Mouse (Mus musculus) right cerebral cortex, postnatal 25 days (tissue): Measurements from ENCODE around the gene Fgfr2.
"Not testable (repeated sequence)": the region's sequence is repeated elsewhere in the genome, so short reads cannot be mapped to it uniquely, and the experiment has no call there.

ENCODE experiments used
- DNase-seq: peaks from one replicate; pipeline ENCODE4 v3.0.0; 2022

The Fgfr2 gene

DNA sequence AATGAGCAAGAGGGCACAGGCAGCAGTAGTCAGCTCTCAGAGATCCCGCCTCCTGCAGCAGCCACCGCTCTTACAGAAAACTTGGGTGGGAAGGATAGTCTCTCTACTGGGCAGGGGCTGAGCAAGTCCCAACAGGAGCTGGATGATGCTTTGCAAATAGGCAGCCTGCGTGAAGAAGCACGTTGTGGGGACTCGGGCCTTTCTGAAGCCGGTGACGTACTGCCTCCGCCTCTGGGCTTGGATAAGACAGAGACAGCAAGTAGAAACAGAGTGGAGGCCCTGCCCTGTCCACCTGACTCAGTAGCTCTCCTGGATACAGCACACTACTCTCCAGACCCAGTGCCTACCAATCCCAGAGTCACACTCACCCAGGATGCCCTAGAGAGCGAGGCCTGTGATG, 2498.9 kb downstream of the Fgfr2 start:
- DNase-seq: no peak

DNA sequence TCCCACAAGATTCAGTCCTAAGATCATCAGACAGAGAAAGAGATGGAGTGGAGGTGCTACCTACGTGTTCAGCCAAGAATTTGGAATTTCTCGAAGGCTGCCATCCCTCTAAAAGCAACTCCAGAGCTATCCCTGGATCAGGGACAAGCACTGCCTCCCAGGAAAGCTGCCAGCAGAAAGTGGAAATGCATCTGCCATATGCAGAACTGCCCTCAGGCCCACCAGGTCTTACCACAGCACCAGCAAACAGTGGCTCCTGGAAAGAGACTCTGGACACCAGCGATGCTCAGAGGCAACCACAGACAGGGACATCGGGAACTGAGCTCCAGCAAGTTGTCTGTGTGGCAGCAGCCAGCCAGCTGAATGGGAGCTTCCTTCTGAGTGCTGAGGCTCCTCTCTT, 2500.8 kb downstream of the Fgfr2 start:
- DNase-seq: no peak

DNA sequence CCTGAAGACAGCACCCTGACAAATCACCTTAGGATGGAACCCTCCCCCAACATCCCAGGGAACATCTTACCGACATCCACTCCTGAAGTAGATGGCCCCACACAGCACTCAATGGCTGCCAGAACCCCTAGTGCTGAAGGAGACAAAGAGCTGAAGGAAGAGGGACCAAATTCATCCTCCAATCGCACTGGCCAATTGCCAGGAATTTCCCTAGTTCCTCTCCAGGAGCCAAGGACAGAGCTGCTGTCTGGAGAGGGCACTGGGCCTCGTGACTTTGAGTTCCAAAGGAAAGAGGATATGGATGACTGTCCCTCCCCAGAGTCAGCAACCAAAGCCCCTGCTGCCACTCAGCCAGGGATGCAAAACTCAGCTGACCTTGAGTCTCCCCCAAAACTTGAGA, 2501.2 kb downstream of the Fgfr2 start:
- no peak for DNase-seq

DNA sequence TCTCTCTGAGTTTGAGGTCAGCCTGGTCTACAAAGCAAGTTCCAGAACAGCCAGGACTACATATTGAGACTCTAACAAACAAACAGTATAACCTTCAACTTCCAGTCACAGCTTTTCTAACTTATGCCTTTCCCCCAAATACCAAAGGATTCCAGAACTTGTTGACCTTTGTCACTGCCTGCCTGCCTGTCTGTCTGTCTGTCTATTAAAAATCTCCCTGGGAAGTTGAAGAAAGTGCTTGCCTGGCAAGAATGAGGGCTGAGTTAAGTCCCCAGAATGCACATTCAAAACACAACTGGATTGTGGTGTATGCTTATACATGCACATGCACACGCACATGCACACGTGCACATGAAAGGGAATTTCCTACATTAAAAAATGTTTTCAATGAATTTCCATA, 2502.1 kb downstream of the Fgfr2 start:
- no peak for DNase-seq

DNA sequence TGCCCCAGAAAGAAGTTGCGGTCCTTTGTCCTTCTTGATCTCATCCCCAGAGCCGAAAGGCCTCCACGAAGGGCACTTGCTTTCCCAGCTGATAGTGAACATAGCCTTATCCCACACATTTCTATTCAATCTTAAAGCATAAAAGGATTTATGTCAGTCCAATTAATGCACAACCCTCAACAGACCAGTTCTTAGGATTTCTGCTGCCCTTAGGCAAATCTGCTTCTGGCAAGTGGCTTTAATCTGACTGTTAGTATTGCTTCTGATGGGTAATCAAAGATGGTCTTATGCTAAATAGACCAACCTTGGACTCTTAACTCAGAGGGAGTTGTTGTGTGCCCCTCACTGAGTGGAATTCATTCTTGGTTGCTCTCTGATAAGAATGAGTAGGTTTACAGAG, 2505.6 kb downstream of the Fgfr2 start:
- DNase-seq: no peak

DNA sequence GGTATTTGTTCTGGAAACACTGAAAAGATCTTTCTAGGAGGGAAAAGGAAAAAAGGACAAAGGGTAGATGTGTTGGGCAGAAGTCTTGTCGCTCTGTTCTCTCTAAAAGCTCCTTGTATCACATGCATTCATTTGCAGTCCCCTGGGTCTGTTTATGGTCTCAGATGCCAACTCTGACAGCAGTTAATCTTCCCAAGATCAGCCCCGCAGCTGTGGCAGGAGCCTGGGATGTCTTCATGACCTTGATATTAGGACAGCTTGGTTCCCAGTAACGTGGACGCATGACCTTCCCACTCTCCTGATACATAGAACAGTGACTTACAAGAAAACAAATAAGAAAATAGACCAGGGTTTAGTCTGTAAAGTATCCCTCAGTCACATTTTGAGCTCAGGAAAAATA, 2509.2 kb downstream of the Fgfr2 start:
- DNase-seq: no peak

DNA sequence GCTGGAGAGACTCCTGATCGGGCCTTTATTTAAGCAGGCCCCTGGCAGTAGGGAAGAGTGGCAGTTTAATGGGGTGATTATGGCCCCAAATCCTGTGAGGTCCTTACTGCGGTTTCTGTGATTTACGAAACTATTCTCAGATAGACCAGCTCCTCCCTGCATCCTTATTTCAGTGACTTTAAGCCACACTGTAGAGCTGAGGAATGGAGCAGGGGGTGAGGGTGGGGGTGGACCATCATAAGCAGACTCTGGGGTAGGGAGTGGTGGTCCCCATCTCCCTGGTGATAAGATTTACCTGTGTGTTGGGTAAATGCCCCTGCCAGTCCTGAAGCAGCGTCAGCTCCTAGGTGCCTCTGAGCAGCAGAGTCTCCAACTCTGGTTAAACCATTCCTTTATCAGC, 2516.2 kb downstream of the Fgfr2 start:
- DNase-seq: no peak

DNA sequence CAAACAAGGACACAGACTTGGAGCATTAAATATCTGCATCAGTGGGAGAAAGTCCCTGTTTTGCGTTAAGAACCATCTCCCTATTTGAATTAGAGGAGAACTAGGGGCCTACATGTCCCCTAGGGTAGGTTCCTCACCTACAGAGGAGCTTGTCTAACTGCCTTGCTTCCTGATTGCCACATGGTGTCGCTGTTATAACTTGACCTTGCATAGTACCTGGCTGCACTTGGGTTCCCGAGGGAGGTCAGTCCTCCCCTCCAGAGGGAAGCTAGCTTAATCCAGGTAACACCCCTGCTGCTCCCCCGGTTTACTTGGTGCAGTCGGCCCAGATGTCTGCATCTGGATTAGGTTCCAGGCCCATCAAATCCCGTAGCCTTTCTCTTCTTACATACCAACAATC, 2518.0 kb downstream of the Fgfr2 start:
- no peak for DNase-seq

DNA sequence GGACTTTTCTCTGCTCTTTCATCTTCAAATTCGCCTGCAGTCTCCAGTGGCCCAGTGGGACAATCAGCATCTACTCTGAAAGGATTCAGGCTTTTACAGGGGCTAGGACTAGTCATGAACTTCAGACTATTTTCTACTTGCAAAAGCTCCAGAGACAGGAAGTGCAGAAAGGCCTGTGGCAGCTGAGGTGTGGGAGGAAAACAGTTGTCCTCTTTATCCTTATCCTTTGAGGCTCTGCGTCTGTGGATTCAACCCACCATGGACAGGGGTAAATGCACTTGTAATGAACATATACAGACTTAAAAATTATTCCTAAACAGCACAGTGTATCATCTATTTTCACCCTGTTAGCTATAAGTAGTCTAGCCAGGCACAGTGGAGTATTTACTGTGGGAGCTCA, 2518.8 kb downstream of the Fgfr2 start:
- DNase-seq: no peak

DNA sequence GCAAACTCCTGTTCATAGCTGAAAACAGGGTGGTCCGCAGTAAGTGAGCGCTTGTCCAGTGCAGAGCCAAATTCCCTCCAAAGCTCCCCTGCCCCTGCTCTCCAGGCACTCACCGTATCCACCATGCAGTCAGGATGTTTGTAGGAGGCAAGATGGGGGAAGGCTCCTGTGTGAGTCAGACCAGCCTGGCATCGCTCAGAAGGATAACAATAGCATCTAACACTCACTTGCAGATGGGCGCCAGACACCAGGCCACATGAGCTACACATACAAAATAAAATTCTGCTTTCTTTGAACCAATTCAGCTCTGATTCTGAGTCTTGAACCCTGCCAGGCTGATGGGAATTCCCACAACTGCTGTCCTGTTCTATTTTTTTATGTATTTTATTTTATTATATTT, 2519.6 kb downstream of the Fgfr2 start:
- DNase-seq: peak; percentile 70

DNA sequence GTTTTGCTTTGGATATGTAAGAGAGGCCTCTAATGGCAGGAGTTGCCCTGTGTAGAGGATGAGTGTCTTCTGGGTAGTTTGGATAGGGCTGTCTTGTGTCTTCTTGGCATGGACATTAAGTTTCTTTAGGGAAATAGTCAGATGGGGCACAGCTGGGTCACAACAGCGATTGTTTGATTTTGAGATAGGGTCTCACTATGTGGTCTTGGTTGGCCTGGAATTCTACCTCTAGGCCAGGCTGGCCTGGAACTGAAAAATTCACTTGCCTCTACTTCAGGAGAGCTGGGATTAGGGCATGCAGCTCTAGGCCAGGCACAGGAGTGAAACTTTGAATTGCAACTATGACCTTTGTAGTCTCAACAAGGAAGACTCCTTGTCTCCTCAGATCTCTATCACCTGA, 2520.3 kb downstream of the Fgfr2 start:
- no peak for DNase-seq

DNA sequence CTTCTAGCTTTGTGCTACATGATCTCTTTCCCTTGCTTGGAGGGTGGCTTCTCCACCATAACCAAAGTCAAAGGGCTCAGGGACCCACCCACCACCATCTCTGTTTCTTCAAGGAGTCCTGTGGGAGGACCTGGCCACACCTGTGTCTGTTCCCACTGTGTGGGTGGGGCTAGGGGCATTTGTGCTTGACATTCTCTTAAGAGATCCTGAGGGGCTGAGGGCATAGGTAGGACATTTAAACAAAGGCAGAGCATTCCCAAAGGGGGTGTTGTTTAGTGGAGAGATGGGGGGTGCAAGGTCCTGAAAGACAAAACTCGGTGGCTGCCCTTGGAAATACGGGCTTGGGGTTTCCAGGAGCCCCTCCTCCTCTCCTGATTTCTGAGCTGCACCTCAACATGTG, 2522.6 kb downstream of the Fgfr2 start:
- no peak for DNase-seq

DNA sequence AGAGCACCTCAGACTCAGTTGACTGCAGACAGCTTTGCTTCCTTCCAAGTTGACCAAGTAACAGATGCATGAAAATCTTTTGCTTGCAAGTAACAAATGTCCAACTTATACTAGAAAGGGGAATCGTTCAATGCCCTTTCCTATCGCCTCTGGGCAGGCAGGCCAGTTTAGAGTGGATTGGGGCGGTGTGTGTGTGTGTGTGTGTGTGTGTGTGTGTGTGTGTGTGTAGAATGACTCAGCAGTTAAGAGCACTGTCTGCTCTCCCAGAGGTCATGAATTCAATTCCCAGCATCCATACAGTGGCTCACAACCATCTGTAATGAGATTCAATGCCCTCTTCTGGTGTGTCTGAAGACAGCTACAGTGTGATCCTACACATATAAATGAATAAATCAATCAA, 2523.1 kb downstream of the Fgfr2 start:
- DNase-seq: no peak

DNA sequence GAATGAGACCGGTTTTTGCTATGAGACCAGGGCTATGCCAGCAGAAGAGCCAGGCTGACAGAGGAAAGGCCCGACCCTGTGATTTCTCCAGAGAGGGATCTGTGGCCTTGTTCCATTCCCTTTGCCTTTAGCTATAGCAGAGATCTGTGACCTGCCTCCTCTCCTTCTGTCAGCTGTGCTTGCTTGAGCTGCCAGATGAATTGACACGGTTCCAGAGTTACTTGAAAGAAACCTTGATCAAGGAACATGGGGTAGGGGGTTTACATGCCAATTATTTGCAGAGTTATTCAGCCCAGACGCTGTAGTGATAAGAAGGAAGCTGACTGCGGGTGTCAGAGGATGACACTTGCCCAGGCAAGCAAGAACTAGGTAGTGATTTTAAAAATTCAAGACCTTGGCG, 2525.6 kb downstream of the Fgfr2 start:
- no peak for DNase-seq

DNA sequence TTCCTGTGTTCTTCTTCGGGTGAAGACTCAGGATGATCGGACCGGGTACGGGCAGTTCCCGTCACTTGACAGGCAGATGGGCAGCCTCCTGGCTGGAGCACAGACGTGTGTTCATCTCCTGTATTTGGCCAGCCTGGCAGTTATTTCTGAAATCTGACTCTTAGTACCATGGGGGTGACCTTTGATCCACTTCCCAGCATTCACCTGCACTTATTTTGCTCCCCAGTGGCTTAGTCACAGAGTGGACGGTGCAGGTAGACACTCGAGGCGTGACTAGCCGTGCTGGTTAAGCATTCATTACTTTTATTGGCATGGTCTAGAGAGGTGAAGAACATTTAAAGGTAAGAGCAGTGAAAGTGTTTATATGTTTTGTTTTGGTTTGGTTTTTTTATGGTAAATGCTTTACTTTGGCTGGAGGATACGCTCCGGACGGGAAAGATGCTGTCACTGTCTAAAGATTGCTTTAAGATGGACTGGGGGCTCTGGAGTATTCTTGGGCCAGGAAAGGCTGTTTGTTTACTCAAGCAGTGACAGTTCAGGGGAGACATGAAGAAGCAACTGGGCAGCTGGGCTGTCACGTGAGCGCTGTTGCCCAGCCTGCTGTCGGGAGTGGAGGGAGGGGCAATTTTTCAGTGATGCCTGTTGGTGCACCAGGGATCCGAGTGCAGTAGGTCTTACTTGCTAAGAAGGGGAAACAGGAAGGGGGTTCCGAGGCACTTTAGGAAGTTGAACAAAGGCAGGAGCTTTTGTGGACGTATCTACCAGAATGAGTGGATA, 2526.9 kb downstream of the Fgfr2 start:
- not testable (repeated sequence) for DNase-seq

DNA sequence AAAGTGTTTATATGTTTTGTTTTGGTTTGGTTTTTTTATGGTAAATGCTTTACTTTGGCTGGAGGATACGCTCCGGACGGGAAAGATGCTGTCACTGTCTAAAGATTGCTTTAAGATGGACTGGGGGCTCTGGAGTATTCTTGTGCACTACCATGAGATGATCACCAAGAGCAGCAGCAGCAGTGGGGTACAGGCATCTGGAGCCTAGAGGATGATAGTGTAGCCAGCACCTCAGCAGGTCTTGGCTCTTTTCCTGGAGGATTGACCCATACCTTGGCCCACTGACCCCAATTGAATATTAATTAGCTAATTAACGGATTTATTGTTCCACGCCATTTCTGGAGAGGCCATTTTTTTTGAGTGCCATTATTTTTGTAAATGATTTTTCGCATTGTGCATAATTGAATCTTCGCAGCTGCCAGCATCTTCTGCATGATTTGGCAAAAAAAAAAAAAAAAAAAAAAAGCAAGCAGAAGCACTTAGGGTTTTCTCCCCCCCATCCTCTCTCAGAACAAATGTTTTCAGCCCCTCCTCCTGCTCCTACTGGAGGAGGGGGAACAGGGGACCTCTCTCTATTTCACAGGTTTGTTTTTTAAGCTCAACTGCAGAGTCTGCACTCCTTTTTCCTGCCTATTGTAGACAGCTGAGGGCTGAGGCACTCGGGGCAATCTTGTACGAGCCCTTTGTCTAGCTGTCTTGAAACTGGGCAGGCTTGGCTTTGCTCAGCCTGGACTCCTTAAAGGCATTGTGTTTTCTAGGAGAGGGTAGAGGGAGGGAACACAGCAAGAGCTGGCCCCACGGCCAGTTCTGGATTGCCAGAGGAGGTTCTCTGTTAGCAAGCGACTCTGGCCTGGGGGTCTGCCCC, 2529.5 kb downstream of the Fgfr2 start:
- DNase-seq: not testable (repeated sequence)

DNA sequence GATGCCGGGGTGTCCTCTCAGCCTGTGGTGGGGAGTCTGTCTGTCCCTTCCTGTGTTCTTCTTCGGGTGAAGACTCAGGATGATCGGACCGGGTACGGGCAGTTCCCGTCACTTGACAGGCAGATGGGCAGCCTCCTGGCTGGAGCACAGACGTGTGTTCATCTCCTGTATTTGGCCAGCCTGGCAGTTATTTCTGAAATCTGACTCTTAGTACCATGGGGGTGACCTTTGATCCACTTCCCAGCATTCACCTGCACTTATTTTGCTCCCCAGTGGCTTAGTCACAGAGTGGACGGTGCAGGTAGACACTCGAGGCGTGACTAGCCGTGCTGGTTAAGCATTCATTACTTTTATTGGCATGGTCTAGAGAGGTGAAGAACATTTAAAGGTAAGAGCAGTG, 2530.2 kb downstream of the Fgfr2 start:
- DNase-seq: not testable (repeated sequence)

DNA sequence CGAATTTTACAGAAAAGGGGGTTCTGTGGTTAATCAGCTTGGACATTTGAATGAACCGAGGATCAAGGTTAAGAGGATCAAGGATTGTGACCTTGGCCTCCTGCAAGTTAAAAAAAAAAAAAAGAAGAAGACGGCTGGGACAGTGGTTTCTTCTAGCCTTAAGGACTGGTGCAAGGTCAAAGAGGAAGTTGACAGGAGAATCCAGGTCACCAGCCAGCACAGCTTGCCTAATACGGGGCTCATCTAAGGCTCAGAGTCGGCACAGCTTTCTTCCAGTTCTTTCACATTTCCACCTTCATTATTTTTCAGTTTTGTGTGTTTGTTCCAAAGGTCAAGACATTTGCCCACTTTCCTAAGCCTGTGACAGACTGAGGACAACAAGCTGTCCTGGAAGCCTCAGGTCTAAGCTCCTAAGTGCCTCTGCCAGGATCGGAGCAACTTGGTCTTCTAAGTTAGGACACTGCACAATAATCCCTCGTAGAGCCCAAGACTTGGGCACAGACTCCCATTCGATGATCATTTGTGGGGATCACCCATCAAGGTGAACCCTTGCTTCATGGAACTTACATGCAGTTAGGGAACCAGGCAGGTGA, 2532.2 kb downstream of the Fgfr2 start:
- no peak for DNase-seq

DNA sequence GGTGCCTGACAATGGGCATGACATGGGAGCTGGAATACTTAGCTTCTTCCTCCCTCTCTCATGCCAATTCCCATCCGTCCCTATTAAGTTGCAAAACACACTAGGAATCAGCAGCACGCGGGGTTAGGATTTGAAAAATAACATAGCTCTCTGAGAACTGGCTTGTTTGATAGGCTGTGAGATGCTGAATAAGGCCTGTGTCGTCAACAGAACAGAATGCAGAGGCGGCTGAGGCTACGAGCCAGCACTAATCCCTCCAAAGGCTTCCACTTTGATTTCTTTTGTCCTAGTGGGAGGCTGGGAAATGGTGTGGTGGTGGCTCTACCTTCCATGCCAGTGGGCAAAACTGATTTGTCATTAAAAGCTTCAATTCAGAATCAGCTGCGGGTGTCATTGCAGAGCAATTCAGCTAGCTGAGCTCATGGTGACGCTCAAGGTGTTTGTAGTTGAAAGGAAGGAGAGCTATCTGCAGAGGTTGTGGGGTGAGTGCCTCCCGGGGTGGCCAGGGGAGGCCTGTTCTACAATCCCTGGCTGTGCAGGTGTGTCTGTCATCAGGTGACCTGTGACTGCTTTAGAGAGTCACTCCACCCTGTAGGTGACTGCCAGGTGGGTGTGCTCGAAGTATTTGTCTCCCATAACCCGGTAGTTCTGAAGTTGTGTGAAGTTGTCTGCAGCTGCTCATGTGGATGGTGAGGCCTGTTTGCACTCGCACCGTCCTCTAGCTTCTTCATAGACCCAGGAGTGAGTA, 2532.9 kb downstream of the Fgfr2 start:
- DNase-seq: no peak

DNA sequence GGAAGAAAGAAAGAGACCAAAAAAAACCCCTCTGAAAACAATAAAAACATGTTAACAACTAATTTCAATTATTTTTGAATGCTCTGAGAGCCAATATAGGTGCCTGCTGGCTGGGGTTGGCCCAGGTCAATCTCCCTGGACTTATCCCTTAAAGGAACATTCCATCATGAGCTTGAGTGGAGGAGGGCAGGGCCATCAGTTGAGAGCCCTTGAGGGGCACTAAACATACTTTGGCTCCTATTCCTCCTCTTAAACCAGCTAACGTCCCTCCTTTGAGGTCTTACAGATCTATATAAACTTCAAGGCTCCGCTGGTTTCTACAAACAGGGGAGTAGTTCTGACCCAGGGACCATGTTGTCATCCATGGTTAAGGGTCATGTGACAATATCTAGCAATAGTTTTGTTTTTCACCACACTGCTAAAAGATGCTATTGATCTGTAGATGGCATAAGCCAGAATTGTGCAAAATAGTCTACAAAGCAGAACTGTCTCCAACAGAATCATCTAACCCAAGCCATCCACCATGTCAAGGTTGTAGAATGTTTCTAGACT, 2536.6 kb downstream of the Fgfr2 start:
- DNase-seq: no peak

DNA sequence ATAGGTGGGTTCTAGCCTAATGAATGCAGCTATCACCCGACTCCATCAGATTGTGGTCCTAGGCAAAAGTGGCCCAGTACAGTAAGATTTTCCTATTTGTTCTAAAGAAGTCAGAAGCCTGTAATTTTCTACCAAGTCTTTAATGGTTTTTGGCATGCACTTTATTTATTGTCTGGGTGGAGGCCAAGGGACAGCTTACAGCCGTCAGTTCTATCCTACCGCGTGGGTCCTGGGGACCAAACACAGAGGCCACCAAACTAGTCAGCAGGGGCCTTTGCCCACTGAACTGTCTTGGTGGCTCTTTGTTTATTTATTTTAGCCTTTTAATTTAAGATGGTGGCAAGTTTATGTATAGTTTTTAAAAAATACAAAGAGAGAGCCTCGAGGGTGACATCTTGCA, 2544.5 kb downstream of the Fgfr2 start:
- no peak for DNase-seq

DNA sequence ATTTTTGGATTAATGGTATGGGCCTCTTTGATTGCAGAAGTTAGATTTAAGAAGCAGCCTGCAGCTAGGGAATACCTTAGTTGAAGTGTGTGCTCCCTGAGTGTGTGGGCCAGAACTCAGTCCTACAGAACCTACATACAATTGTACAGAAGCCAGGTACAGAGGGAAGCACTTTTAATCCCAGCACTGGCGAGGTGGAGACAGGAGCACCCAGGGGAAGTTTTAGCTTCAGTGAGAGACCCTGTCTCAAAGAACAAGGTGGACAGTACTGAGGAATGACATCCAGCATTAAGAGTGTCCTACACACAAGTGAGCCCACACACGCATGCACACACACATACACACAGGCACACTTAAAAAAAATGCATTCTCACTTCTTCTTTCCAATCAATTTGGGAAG, 2545.1 kb downstream of the Fgfr2 start:
- no peak for DNase-seq
